Mouse (Mus musculus) stomach, embryonic 16.5 days (tissue): ENCODE results near the gene Prtg. TPM values are rescaled to one million over a fixed set of nuclear protein-coding genes. Genes with fewer than 3 reads are reported as not detected.
A peak's percentile ranks its signal among the peaks of the same experiment; 100 is the strongest.

Source experiments
- ATAC-seq: fragments of 200-750 bp; cut with Nextera tagmentation; 2 replicates; pipeline ENCODE4 v1.8.0; 2017; ENCODE audit warnings: moderate number of reproducible peaks, moderate TSS enrichment; ENCODE audit not compliant: insufficient read depth, low FRiP score
- H3K27ac ChIP-seq: fragments of 300-500 bp; sonication (generic); 2 replicates; pipeline ENCODE4 v1.5.1; 2014; ENCODE audit warnings: low read length
- H3K27me3 ChIP-seq: fragments of 300-500 bp; sonication (generic); 2 replicates; pipeline ENCODE4 v1.6.1; 2014; ENCODE audit warnings: low read length, control low read depth, mixed read lengths; ENCODE audit not compliant: control insufficient read depth, insufficient read depth
- H3K36me3 ChIP-seq: fragments of 300-500 bp; sonication (generic); 2 replicates; pipeline ENCODE4 v1.6.1; 2014; ENCODE audit warnings: low read length; ENCODE audit not compliant: control insufficient read depth, insufficient read depth
- H3K4me1 ChIP-seq: fragments of 300-500 bp; sonication (generic); 2 replicates; pipeline ENCODE4 v1.6.1; 2014; ENCODE audit warnings: low read length, control low read depth, mixed read lengths; ENCODE audit not compliant: control insufficient read depth, insufficient read depth
- H3K4me2 ChIP-seq: fragments of 300-500 bp; sonication (generic); 2 replicates; pipeline ENCODE4 v1.6.1; 2014; ENCODE audit warnings: low read depth, low read length, mixed read lengths
- H3K4me3 ChIP-seq: fragments of 300-500 bp; sonication (generic); replicated peaks from 2 replicates; pipeline ENCODE4 v1.5.1; 2014; ENCODE audit warnings: mild to moderate bottlenecking, low read length
- H3K9ac ChIP-seq: fragments of 300-500 bp; sonication (generic); 2 replicates; pipeline ENCODE4 v1.6.1; 2014; ENCODE audit warnings: low read length
- H3K9me3 ChIP-seq: fragments of 300-500 bp; sonication (generic); replicated peaks from 2 replicates; pipeline ENCODE4 v1.6.1; 2016; ENCODE audit warnings: low read length, control low read depth; ENCODE audit not compliant: control insufficient read depth
- WGBS: fragments of 180-500 bp; shearing (Covaris S2); extraction: QIAGEN DNeasy Blood & Tissue Kit; methylation state at CpG from one replicate; pipeline ENCODE4 v1.1.7; 2014; 5-methylcytosine and 5-hydroxymethylcytosine counted together
- polyA plus RNA-seq: library from polyadenylated mRNA; unstranded; fragments of >200 nt; fragmentation: Nextera tagmentation; extraction: Ambion mirVana; gene quantifications from 2 replicates; pipeline ENCODE4 v1.2.1, GENCODE M21; 2015

Prtg gene
- polyA plus RNA-seq, 1 experiment from 2014 or later: 0.25 TPM

GRCm38 (mm10) chr9:72902611-72903010 lies 95.9 kb downstream of the Prtg start:
- no peak for ATAC-seq
- 88% methylated on average over 5 of the region's 5 CpGs for WGBS

GRCm38 (mm10) chr9:72906693-72907103 lies 100.0 kb downstream of the Prtg start:
- no peak overlapping the region for H3K27ac ChIP-seq
- no peak for ATAC-seq
- H3K9me3 ChIP-seq: no peaks in the 10 kb centered on the region
- H3K36me3 ChIP-seq: no peaks in the 10 kb centered on the region
- H3K4me2 ChIP-seq: no peak overlapping the region
- WGBS: 70% methylated on average over 6 of the region's 6 CpGs
- H3K27me3 ChIP-seq: no peaks in the 10 kb centered on the region
- no peaks in the 10 kb centered on the region for H3K4me1 ChIP-seq
- H3K9ac ChIP-seq: no peak overlapping the region
- no peak overlapping the region for H3K4me3 ChIP-seq

More at GRCm38 (mm10) chr9:72902611-72903010, 95.9 kb downstream of the Prtg start:
- H3K4me3 ChIP-seq: no peak overlapping the region
- no peak overlapping the region for H3K4me2 ChIP-seq
- H3K9me3 ChIP-seq: no peaks in the 10 kb centered on the region
- no peaks in the 10 kb centered on the region for H3K27me3 ChIP-seq
- H3K4me1 ChIP-seq: no peaks in the 10 kb centered on the region
- no peak overlapping the region for H3K9ac ChIP-seq
- no peak overlapping the region for H3K27ac ChIP-seq
- H3K36me3 ChIP-seq: no peaks in the 10 kb centered on the region

DNA sequence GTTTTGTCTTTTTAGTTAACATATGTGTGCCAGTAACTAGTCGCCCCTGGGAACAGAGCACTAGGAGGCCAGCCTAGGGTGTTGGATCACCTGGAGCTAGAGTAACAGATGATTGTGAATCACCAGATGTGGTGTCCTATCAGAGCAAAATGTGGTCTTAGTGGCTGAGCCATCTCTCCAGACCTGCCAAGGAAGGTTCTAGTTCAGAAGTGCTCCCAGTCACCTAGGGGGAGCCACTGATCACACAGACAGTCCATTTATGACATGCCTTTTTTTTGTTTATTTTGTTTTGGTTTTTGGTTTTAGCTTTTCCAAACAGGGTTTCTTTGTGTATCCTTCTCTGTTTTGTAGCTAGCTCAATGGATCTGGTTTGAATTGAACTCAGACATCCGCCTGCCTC lies 104.7 kb downstream of the Prtg start:
- H3K4me3 ChIP-seq: no peak overlapping the region
- H3K4me1 ChIP-seq: no peaks in the 10 kb centered on the region
- no peaks in the 10 kb centered on the region for H3K36me3 ChIP-seq
- no peak for ATAC-seq
- no peak overlapping the region for H3K9ac ChIP-seq
- H3K27ac ChIP-seq: no peak overlapping the region
- H3K4me2 ChIP-seq: no peak overlapping the region
- 89% methylated on average over 2 of the region's 2 CpGs for WGBS
- no peaks in the 10 kb centered on the region for H3K9me3 ChIP-seq
- no peaks in the 10 kb centered on the region for H3K27me3 ChIP-seq

GRCm38 (mm10) chr9:72913551-72913950 lies 106.9 kb downstream of the Prtg start:
- H3K4me2 ChIP-seq: peak overlapping the region; percentile 40
- H3K27me3 ChIP-seq: no peaks in the 10 kb centered on the region
- H3K9ac ChIP-seq: no peak overlapping the region
- WGBS: 44% methylated on average over 6 of the region's 6 CpGs
- no peak overlapping the region for H3K27ac ChIP-seq
- ATAC-seq: no peak
- H3K4me1 ChIP-seq: no peaks in the 10 kb centered on the region
- no peaks in the 10 kb centered on the region for H3K36me3 ChIP-seq
- H3K4me3 ChIP-seq: peak overlapping the region; percentile 5; the same call in 1 of the 2 replicates
- no peaks in the 10 kb centered on the region for H3K9me3 ChIP-seq

DNA sequence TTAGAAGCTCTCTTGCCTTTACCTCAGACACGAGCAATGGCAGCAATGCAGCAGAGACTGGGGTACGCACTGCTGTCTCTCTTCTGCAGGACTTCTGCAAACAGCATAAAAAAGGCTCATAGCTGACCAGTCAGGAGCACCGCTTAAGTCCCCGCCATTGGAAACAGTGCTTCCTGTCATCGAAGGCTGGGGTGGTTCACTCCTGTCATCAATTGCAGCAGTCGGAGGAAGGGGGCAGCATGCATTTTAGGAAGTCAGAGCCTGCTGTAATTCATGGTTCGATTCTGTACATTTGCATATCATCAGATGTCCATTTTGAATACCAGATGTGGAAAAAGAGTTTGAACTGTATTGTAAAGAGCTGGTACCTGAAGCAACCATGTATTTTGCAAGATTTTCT lies 109.1 kb downstream of the Prtg start:
- Histone ChIP-seq H3K27ac (no peak overlapping the region), H3K4me2 (no peak overlapping the region), H3K9ac (no peak overlapping the region), H3K36me3 (no peaks in the 10 kb centered on the region), H3K9me3 (no peaks in the 10 kb centered on the region), H3K4me3 (no peak overlapping the region), H3K27me3 (no peaks in the 10 kb centered on the region), H3K4me1 (no peaks in the 10 kb centered on the region)
- 60% methylated on average over 7 of the region's 7 CpGs for WGBS
- no peak for ATAC-seq

- no peak overlapping the region for H3K9ac ChIP-seq
- 71% methylated on average over 3 of the region's 3 CpGs for WGBS
- no peaks in the 10 kb centered on the region for H3K9me3 ChIP-seq
- H3K4me1 ChIP-seq: peaks cover 10% of the 10 kb centered on the region
- H3K27ac ChIP-seq: no peak overlapping the region
- no peak overlapping the region for H3K4me2 ChIP-seq
- peaks cover 2% of the 10 kb centered on the region; the same call in 1 of the 2 replicates for H3K27me3 ChIP-seq
- no peak overlapping the region for H3K4me3 ChIP-seq
- H3K36me3 ChIP-seq: no peaks in the 10 kb centered on the region
- no peak for ATAC-seq
Observed at GRCm38 (mm10) chr9:72923068-72923467, 116.4 kb downstream of the Prtg start.

DNA sequence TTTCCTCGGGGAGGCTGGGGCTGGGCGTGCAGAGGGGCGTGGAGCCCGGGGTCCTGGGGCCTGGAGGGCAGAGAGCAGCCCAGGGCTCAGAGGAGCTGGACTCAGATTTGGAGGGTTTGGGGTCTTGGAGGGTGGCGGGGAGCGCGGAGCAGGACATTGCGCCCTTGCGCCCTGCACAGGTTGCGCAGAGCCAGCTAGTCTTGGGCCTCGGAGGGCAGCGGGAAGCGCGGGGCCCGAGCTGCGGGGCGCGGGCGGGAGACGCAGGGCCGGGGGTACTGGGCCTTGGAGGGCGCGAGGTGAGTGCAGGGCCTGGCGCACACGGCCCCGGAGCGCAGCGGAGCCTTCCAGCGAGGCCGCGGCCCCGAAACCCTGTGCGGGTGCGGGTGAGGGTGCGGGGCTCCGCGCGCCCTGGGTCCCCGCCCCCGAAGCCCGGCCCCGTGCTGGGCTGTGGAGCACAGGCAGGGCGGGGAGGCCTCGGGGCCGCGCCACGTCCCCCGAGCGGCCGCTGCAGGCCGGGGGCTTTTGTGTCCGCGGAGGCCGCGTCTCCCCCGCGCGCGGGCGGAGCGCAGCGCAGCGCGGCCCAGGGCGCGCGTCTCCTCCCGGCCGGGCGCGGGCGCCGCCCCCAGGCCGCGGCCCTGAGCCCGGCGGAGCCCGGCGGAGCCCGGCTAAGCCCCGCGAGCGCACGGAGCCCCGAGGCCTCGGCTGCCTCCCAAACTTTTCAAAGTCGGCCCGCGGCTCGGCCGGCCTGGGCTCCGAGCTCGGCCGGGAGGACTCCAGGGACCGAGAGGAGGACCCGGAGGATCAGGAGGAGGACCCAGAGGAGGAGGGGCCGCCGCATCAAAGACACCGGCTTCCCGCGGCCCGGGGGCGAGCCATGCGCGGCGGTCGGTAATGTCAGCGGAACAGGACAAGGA lies 118.6 kb downstream of the Prtg start, which contains the start of gene Pygo1:
Pygo1 (plus strand) TSS at position 625 of the 914 bp plus-strand sequence.
- Histone ChIP-seq H3K4me2 (peak within 1 kb of the TSS; percentile 73), H3K27ac (peak within 1 kb of the TSS; percentile 79), H3K36me3 (no peaks in the 10 kb centered on the region), H3K4me3 (peak within 1 kb of the TSS; percentile 71), H3K27me3 (peaks cover 2% of the 10 kb centered on the region; the same call in 1 of the 2 replicates), H3K4me1 (peaks cover 10% of the 10 kb centered on the region), H3K9ac (peak within 1 kb of the TSS; percentile 91), H3K9me3 (no peaks in the 10 kb centered on the region)
- under 1% methylated on average over 104 of the region's 108 CpGs for WGBS
- peak; percentile 88 for ATAC-seq

- peaks cover 10% of the 10 kb centered on the region for H3K4me1 ChIP-seq
- no peaks in the 10 kb centered on the region for H3K36me3 ChIP-seq
- peak overlapping the region; percentile 79 for H3K27ac ChIP-seq
- H3K4me3 ChIP-seq: peak overlapping the region; percentile 71
- WGBS: 1% methylated on average over 20 of the region's 20 CpGs
- H3K27me3 ChIP-seq: peaks cover 2% of the 10 kb centered on the region; the same call in 1 of the 2 replicates
- no peaks in the 10 kb centered on the region for H3K9me3 ChIP-seq
- peak overlapping the region; percentile 73 for H3K4me2 ChIP-seq
- peak overlapping the region; percentile 91 for H3K9ac ChIP-seq
- no peak for ATAC-seq
Observed at GRCm38 (mm10) chr9:72925935-72926258, 119.2 kb downstream of the Prtg start.

DNA sequence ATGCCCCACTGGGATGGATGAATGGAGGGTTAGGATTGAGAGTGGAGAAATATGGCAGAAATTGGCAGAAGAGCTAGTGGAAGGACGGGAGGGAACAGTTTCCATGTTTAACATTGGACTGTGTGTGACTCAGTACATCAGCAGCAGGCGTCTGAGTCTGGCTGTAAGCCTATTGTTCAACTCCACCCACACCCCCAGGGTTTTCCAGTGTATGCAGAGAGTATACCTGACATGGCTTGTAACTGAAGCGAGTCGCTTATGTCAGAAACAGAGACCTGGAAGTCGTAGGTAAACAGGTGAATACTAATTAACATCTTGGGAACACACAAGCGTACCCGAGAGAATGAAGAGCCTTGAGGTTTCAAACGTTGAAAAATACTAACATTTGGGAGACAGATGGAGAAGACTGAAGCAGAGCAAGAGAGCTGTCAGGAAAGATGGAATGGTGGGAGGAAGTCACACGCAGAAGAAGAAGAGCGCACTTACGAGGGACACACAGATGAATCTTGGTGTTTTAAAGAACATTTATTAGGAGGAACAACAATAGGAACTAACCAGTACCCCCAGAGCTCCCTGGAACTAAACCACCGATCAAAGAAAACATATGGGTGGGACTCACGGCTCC lies 124.6 kb downstream of the Prtg start:
- peaks cover 10% of the 10 kb centered on the region for H3K4me1 ChIP-seq
- H3K9ac ChIP-seq: no peak overlapping the region
- no peak overlapping the region for H3K4me3 ChIP-seq
- no peak overlapping the region for H3K27ac ChIP-seq
- H3K27me3 ChIP-seq: no peaks in the 10 kb centered on the region
- H3K9me3 ChIP-seq: no peaks in the 10 kb centered on the region; the same call in 1 of the 2 replicates
- no peak for ATAC-seq
- H3K36me3 ChIP-seq: no peaks in the 10 kb centered on the region
- no peak overlapping the region for H3K4me2 ChIP-seq
- WGBS: 79% methylated on average over 13 of the region's 13 CpGs
